Mouse (Mus musculus) leukemia stem cell, adult 10-12 weeks (primary cell): Measurements from ENCODE around the gene Rnf157. TPM values are rescaled to one million over a fixed set of nuclear protein-coding genes. Genes with fewer than 3 reads are reported as not detected.

Experiments used
- polyA plus RNA-seq: library from polyadenylated mRNA; stranded (reverse); fragments of >175 nt; gene quantifications from 2 replicates; pipeline ENCODE4 v1.2.3, GENCODE M21; 2012; ENCODE audit warnings: low replicate concordance

Gene Rnf157
- polyA plus RNA-seq = 3.8 and 6.9 TPM in 2 replicates

DNA sequence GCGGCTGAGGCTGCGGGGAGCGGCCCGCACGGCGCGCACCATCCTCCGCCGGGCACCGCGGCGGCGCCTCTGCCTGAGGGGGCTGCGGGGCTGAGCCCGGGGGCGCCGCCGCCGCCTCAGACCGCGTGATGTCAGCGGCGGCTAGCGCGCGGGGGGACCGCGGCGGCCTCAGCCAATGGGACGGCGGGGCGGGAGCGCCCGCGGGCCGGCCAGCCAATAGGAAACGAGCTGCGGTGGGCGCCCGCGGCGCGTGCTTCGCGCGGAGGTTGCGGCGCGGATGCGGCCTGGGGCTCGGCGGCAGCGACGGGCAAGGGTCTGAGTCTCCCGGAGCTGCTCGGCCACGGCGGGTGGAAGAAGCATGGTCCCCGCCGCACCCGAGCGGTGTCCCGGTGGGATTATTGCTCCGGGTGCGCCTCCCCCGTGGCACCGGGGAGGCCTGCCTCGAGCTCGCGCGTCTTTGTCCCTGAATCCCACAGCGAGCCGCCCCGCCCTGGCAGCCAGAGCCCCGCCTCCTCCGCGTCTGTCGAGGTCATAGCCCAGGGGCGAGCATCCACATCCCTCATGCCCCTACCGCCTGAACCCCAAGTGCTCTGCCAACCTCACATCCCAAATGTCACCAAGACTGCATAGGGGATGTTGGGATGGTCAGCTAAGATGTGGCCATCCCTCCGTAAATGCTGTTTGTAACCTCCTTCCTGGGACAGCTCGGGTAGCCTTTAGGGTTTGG is at the start of gene Rnf157:
TSS of gene Rnf157 (minus strand) at position 129 of the 727 bp plus-strand sequence.

DNA sequence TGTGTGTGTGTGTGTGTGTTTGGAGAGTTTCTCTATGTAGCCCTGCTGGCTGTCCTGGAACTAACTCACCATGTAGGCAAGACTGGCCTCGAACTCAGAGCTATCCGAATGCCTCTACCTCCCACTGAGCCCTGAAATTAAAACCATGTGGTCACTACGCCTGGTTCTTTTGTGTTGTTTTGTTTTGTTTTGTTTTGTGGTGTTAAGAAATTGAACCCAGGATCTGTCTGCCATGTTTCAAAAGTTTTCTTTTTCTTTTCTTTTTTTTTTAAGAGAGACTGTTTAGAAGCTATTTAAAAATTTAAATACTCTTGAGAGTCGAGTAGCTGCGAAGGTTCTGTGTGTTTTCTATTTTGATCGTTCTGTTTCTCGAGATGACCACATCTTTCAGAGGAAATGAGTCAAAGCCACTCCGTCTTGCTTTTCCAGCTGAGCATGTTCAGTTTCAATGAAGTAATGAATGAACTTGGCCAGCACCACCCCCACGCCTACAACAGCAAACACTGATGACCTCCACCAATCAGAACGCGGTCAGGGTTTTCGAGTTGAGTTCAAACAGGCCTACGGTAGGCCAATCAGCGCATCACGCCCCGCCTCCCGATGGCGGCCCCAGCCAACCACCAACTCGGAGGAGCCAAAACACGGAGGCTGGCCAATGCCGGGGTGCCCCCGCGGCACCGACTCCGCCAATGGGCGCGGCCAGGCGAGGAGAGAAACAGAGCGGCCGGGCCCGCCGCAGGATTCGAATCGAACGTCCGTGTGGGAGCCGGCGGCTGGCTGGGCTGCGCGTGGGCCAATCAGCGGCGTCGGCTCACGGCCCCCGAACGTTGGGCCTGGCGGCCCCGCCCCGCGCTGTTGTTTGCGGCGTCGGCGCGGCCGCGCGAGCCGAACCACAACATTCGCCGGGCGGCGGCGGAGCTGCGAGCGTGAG is 20.8 kb upstream of the Rnf157 start, which contains the start of gene Ubald2:
TSS of gene Ubald2 (plus strand) at position 739 of the 931 bp plus-strand sequence.

DNA sequence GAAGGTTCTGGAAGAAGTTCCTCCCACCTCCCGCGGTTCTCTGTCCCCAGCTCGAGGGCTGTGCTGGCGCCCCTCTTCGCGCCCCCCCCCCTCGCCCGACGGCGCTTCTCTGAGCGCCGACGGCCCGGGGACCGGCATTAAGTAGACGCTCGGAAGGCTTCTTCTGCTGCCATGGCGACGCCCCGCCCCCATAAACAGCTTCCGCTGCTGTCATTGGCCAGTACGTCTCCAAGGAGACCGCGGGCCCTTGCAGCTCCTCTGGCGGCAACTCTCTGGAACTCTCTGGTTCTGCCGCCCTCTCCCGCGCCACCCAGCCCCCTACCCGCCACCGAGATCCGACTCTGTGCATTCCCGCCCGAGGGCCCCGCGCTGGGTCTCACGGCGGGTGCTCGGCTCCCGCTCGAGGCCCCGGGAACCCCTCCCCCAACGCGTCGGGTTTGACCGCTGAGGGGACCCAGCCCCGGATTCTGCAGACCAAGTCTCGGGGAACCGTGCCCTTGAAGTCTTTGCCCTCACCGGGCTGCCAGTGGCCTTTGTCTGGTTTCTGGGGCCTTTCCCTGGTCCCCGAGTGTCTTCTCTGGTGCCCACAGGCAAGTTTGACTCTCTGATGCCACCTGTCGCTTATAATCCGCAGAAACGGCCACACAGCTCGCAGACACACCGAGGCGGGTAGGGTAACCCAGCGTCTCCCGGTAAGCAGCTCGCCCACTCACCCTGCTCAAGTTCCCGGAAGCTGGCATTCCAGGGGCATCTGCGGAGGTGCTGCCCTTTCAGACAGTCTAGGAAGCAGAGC is 77.4 kb downstream of the Rnf157 start, which contains the start of gene Foxj1:
TSS of gene Foxj1 (minus strand) at position 156 of the 793 bp plus-strand sequence.

DNA sequence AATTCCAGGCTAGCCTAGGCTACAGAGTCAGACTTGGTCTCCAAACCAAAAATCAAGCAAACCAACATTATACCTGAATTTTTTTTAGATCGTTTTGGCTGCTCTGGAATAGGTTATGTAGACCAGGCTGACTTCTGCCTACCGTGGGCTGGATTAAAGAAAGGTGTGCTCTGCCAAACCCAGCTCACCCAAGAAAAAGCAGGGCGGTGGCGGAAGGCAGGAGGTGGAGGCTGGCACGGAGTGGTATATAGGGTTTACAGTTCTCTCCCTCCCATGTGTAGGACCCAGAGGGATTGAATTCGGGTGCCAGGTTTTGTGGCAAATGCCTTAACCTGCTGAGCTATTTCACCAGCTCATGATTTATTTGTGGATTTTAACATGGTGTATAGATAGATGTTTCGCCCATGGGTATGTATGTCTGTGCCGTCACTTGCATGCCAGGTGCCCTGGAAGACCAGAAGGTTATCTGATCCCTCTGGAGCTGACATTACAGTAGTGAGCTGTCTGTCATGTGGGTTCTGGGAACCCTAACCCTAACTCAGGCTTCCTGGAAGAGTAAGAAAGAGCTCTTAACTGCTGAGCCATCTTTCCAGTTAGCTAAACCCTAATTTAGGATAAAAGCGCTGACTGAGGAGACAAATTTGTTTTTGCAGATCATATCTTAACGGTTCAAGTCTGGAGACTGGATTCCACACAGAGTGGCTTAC is 105.7 kb downstream of the Rnf157 start, which contains the start of gene Exoc7:
TSS of gene Exoc7 (minus strand) at position 215 of the 707 bp plus-strand sequence.

Other genes with a start within 250 kb of the Rnf157 start
- 18.5 and 21.7 TPM in 2 replicates for gene Fbf1, start 244.9 kb downstream of the Rnf157 start, polyA plus RNA-seq
- 56.6 and 72.8 TPM in 2 replicates for gene Ten1, start 214.2 kb downstream of the Rnf157 start, polyA plus RNA-seq
- 1.3 and 1.8 TPM in 2 replicates for gene Acox1, start 214.0 kb downstream of the Rnf157 start, polyA plus RNA-seq
- gene Evpl, start 175.0 kb downstream of the Rnf157 start, polyA plus RNA-seq = 0.20 TPM in 2 replicates
- gene Srp68, start 138.8 kb downstream of the Rnf157 start, polyA plus RNA-seq = 12.1 and 13.2 TPM in 2 replicates
- gene Galr2, start 132.1 kb downstream of the Rnf157 start, polyA plus RNA-seq = 0.21 TPM in 1 of 2 replicates, not detected in the other
- gene Exoc7, start 105.8 kb downstream of the Rnf157 start, polyA plus RNA-seq = 9.0 and 12.8 TPM in 2 replicates
- 0.59 TPM in 1 of 2 replicates, not detected in the other for gene Foxj1, start 77.6 kb downstream of the Rnf157 start, polyA plus RNA-seq
- 367 and 1,263 TPM in 2 replicates for gene Ubald2, start 21.1 kb upstream of the Rnf157 start, polyA plus RNA-seq
- gene Qrich2, start 53.2 kb upstream of the Rnf157 start, polyA plus RNA-seq = 0.03 TPM in 1 of 2 replicates, not detected in the other
- gene Prpsap1, start 81.2 kb upstream of the Rnf157 start, polyA plus RNA-seq = 97.3 and 125 TPM in 2 replicates
- gene Sphk1, start 117.9 kb upstream of the Rnf157 start, polyA plus RNA-seq = 366 and 395 TPM in 2 replicates
- 65.0 and 89.5 TPM in 2 replicates for gene Ube2o, start 168.4 kb upstream of the Rnf157 start, polyA plus RNA-seq
- gene Aanat, start 173.4 kb upstream of the Rnf157 start, polyA plus RNA-seq = 0.13 TPM in 1 of 2 replicates, not detected in the other
- gene Rhbdf2, start 214.0 kb upstream of the Rnf157 start, polyA plus RNA-seq = 62.6 and 75.2 TPM in 2 replicates
- gene Prcd, start 240.5 kb upstream of the Rnf157 start, polyA plus RNA-seq = not detected in 2 replicates
- gene Cygb, start 241.3 kb upstream of the Rnf157 start, polyA plus RNA-seq = 0.69 and 0.93 TPM in 2 replicates